Mouse (Mus musculus) stomach, postnatal 0 days (tissue): Measurements from ENCODE around the gene Gm3233.

Experiments
- CTCF ChIP-seq: IDR thresholded peaks from 2 replicates; pipeline ENCODE4 v1.5.1; 2016; ENCODE audit warnings: antibody characterized with exemption, low read depth, mild to moderate bottlenecking, moderate library complexity
- EP300 ChIP-seq: optimal IDR thresholded peaks from 2 replicates; pipeline ENCODE3; 2016; ENCODE audit warnings: antibody characterized with exemption

GRCm38 (mm10) chr10:77797677-77798076 lies 38.2 kb upstream of the Gm3233 start:
- TF ChIP-seq CTCF: no peak
- no peak for TF ChIP-seq EP300
